Mouse (Mus musculus) right cerebral cortex, postnatal 36 days (tissue): ENCODE measurements around the gene Grifin.

Source experiments
- DNase-seq, 2 experiments: peaks; one replicate each; pipeline ENCODE4 v3.0.0; 2022; ENCODE audit warnings: low spot score in 2 of 2, mixed read lengths in 1 of 2

The Grifin gene

DNA sequence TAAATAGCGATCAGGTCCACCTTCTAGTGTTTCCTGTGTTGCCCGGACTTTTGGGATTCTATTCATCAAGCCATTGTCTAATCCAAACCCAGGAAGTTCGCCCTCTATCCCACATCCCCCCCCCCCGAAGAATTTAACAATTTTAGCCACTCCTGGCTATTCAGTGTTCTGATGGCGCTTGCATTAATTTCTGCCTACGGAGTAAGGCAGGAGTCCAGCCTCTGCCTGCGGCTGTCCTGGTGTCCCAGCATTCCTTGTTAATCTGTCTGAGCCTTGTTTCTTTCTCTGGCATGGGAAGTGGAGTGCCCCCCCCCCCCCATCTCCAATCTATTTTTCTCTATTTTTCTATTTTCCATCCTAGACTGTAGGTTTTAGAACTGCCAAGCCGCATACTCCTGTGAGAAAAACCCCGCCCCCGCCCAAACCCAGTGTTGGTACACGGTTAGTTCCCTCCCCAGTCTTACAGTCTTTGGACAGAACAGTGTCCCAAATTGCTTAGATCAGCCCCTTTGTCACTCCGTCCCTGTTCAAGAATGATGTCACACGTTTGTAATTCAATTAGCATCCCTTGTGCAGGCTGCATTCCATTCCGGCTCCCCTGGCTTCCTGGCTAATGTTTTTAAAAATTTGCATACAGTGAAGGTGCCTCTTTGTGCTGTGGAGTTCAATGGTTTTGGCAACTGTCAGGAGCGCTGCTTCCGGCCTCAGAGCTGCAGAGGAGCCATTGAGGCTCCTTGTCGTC lies 15.4 kb downstream of the Grifin start:
- DNase-seq: peak; percentile 18 to 37

DNA sequence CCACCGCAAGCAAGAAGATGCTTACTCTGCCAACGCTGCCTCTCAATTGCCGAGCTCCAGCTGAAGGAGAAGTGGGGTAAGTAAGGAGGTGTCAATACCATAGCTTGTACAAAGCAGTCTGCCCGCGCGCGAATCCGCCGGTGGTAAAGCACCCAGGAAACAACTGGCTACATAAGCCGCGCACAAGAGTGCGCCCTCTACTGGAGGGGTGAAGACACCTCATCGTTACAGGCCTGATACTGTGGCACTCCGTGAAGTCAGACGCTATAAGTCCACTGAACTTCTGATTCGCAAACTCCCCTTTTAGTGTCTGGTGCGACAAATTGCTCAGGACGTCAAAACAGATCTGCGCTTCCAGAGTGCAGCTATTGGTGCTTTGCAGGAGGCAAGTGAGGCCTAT lies 18.5 kb downstream of the Grifin start:
- no peak for DNase-seq

DNA sequence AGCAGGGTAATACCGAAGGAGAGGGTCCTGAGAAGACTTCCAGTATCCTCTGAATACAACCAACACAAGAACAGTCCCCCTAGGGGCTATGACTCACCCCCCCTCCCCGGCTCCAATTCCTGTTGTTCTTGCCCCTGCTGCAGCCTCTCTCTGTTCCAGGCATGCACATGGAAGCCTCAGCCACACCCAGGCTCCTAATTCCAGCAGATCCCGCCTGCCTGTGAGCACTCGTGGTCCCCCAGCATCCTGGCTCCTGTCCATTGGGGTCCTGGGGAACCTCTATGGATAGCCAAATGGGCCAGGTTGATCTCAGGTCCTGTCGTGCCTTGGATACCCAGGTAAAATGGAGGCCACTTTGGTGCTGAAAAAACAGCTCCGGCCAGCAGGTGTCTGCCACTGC lies 19.2 kb downstream of the Grifin start:
- no peak for DNase-seq

DNA sequence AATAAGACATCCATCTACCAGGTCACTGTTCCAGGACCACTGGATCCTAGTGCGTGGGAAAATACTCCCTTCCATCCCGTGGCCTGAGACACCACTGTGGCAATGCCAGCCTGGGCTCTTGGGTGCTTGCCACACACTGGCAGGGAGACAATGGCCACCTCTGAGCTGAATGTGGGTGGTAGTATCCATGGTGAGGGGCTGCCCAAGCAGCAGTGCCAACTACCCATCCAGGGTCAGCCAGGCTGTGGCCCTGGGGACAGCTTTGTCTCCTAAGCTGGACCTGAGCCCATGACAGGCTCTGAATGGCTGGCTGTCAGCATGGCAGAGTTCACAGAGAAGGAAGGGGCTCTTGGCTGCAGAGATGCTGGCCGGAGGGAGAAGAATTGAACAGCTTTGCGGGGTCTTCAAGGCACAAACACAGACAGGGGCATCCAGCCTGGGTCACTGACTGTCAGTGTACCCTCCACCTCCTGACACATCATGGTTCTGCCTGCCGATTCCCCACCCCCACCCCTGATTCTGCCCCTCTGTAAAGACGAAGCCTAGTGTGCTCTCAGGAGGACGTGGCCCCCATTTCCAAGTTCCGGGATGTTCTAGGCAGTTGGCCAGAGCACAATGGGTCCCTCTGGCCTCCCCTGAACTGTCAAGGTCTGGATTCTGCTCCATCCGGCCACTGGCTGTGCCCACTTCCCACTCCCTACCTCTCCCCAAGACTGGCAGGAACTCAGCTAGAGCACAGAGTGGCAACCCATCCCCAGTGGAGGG lies 21.9 kb downstream of the Grifin start:
- DNase-seq: peak; percentile 50 to 65

DNA sequence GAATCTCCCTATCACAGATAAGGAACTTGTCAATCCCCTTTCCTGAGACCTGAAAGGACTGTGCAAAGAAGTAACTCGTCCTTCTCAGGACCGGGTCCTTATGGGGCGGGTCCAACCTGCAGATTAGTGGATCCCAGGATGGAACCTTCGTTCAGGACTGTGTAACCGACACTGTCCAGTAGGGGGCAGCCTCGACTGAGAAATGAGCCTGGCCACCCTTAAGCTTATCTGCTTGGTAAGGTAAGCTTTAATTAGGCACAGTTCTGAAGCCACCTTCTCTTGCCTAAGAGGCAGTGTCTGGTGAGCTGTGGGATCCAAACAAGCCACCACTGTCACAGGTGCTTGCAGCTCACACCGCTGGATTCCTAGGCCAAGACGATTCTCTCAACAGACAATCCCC lies 24.8 kb downstream of the Grifin start:
- peak; percentile 37 to 56 for DNase-seq

DNA sequence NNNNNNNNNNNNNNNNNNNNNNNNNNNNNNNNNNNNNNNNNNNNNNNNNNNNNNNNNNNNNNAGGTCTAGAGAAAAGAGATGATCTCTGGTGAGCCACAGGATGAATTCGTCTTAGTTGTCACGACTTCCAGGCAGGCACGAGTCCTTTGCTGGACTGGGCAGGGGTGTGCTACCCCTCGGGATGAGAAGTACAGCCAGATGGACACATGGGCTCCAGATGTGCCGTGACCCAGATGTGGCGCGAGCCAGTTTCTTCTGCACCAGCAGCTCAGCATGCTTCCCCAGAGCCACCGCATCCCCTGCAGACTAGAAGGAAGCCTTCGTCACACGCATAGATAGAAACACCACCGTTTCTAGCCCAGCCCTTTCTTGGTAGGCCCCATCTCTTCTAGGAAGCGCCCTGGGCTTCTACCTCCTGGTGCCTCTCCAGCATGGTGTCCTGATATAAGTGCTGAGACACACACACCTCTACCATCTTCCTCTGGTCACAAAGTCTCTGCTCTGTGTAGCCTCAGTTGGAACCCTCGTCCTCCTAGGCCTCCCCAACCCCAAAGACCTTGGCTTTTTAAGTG lies 26.7 kb downstream of the Grifin start:
- DNase-seq: no peak

DNA sequence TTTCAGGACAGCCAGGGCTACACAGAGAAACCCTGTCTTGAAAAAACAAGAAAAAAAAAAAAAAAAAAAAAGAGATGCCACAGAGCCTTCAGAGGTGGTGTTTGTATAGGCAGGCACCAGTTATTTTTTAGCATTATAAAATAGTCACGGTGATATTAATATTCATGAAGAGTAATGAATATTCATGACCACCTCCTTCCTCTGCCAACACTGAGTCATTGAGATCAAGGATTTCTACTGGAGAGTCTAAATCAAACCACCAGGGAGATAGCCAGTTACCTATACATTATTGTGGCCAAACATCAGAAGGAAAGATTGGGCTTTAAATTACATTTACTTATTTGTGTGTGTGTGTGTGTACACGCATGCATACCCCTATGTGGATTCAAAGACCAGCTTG lies 38.1 kb downstream of the Grifin start:
- no peak for DNase-seq

DNA sequence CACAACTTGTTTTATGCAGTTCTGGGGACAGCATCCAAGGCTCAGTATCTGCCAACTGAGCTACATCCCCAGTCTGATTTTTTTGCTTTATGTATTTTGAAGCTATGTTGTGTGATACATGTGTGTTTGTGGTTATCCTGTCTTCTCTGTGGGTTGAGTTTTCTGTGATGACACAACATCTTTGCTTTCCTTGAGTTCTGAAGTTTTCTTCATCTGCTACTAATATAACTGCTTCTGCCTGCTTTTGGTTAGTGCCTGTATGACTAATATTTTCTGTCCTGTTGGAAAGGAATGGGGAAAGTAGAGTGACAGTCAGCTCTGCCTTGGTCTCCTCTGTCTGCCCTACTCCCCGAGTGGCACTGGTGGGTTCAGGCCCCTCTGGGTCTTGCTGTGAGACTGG lies 43.7 kb downstream of the Grifin start:
- no peak for DNase-seq

DNA sequence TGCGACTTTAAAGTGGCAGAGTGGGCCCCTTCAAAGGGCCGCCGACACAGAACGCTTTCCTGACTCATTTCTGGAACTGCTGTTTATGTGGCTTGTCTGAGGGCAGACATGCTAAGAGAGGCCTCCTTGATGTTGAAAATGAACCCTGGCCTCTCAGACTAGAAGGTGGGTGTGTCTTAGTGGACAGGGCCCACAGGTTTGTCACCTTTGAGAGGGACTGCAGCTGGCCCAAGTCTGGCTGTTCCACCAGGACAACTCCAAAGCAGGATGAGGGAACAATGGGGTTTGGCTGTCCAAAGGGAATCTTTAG lies 47.0 kb downstream of the Grifin start:
- no peak for DNase-seq

DNA sequence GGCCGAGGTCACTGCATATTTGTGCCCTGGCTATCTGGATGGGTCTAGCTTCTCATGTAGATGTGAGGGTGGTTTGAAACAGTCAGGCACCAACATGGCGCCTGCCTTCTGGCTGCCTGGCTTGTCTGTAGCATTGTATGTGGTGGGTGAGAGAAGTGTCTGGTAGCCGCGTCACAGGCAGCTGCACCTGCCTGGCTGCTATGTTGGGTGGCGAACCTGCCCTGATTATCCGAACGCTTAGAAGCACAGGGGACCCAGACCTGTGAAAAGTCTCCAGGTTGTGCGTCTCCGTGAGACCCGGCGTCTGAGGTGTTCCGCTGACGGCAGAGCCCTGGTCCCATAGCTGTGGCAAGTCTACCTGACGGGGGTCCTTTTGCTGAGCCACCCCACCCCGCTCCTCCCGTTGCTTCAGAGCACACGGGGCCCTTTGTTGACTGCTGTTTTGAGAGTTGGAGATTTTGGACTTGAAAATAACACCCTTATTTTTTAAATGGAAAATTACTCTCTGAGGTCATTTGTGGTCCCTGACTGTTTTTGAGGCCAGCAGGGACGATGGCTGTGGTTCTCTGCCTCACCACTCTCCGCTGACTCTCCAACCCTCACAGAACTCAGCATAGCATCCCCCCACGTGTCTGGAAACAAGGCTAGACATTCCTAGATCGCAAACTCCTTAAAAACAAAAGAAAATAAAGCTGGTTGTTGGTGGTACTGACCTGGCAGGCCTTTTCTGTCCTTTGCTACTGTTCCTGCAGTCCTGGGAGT lies 47.5 kb downstream of the Grifin start:
- no peak for DNase-seq

DNA sequence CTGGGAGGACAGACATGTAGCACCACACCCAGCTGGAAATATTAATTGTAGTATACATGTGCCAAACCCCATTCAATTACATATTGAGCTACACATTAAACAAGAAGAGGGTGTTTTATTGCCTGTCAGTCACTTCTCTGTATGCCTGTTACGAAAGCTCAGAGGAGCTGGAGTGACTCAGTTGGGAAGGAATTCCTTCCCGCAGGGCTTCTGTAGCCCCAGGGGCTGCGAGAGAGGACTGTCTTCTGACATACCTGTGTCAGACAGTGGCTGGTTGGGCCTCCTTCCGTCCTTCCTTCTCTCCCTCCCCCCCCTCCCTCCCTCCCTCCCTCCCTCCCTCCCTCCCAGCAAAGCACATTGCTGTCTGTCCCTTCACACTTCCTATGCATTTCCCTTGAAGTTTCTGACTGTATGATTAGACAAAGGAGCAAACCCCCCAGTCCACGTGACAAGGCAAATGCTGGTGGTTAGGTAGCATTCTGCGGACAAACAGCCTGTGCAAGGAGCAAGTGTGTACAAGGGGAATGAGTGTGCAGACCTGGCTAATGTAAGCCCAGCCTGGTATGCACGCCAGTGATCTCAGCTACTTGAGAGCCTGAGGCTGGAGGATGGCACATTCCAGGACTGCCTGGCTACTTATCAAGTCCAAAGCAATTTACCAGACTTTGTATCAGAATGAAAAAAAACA lies 49.9 kb downstream of the Grifin start:
- DNase-seq: no peak

DNA sequence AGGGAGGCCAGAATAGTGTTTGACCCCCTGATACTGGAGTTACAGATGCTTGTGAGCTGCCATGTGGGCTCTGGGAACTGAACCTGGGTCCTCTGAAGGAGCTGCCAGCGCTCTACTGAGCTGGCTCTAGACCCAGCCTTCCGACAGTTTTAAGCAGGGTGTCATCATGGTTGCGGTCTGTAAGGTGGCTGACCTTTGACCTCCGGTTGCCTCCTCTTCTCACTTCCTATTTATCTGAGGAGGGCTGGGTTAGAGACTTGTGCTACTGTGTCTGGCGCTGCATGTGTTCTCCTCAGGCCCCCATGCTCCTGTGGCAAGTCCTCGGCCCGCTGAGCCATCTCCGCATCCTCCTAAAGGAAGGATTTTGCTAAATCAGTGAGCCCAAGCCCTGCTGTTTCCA lies 51.0 kb downstream of the Grifin start:
- DNase-seq: no peak
